Mouse (Mus musculus) hindbrain, postnatal 0 days (tissue): ENCODE measurements around the gene Nrxn3. TPM values are rescaled to one million over a fixed set of nuclear protein-coding genes. Genes with fewer than 3 reads are reported as not detected.

ENCODE experiments used
- ATAC-seq: fragments of 200-750 bp; cut with Nextera tagmentation; 2 replicates; pipeline ENCODE4 v1.8.0; 2017; ENCODE audit warnings: mild to moderate bottlenecking, moderate TSS enrichment, moderate library complexity
- DNase-seq: peaks from one replicate; pipeline ENCODE4 v3.0.0-alpha.2; 2015; ENCODE audit warnings: low spot score
- H3K27ac ChIP-seq: fragments of 300-500 bp; sonication (generic); 2 replicates; pipeline ENCODE4 v1.5.1; 2014; ENCODE audit warnings: mild to moderate bottlenecking
- H3K27me3 ChIP-seq: fragments of 300-500 bp; sonication (generic); 2 replicates; pipeline ENCODE4 v1.6.1; 2014; ENCODE audit warnings: low read length, mixed read lengths; ENCODE audit not compliant: insufficient read depth
- H3K36me3 ChIP-seq: fragments of 300-500 bp; sonication (generic); 2 replicates; pipeline ENCODE4 v1.6.1; 2014; ENCODE audit warnings: low read length, mixed read lengths; ENCODE audit not compliant: insufficient read depth
- H3K4me1 ChIP-seq: fragments of 300-500 bp; sonication (generic); 2 replicates; pipeline ENCODE4 v1.6.1; 2014; ENCODE audit warnings: antibody characterized with exemption, low read length, mixed read lengths; ENCODE audit not compliant: insufficient read depth
- H3K4me2 ChIP-seq: fragments of 300-500 bp; sonication (generic); 2 replicates; pipeline ENCODE4 v1.6.1; 2014; ENCODE audit warnings: low read depth, mild to moderate bottlenecking, low read length, moderate library complexity, mixed read lengths
- H3K4me3 ChIP-seq: fragments of 300-500 bp; sonication (generic); 2 replicates; pipeline ENCODE4 v1.5.1; 2014; ENCODE audit warnings: low read length
- H3K9ac ChIP-seq: fragments of 300-500 bp; sonication (generic); replicated peaks from 2 replicates; pipeline ENCODE4 v1.6.1; 2014; ENCODE audit warnings: mild to moderate bottlenecking, low read length, moderate library complexity, mixed read lengths
- H3K9me3 ChIP-seq: fragments of 300-500 bp; sonication (generic); 2 replicates; pipeline ENCODE4 v1.6.1; 2016; ENCODE audit warnings: low read length, mixed read lengths
- CTCF ChIP-seq: IDR thresholded peaks from 2 replicates; pipeline ENCODE4 v1.5.1; 2016; ENCODE audit warnings: antibody characterized with exemption, control low read depth, low read depth
- WGBS: fragments of 180-500 bp; shearing (Covaris S2); extraction: QIAGEN DNeasy Blood & Tissue Kit; methylation state at CpG from one replicate; pipeline ENCODE4 v1.1.7; 2014; 5-methylcytosine and 5-hydroxymethylcytosine counted together
- polyA plus RNA-seq: library from polyadenylated mRNA; unstranded; fragments of >200 nt; fragmentation: Nextera tagmentation; extraction: Ambion mirVana; gene quantifications from 2 replicates; pipeline ENCODE4 v1.2.1, GENCODE M21; 2015
- total RNA-seq: library from RNA; depleted of rRNA; stranded (reverse); fragments of >200 nt; gene quantifications from 2 replicates; pipeline ENCODE4 v1.2.3, GENCODE M21; 2014; rRNA removed

The Nrxn3 gene
- total RNA-seq (100 and 103 TPM in 2 replicates), polyA plus RNA-seq (82.3 and 87.8 TPM in 2 replicates)

- Histone ChIP-seq H3K4me2 (peak within 1 kb of the TSS; percentile 65), H3K9me3 (no peaks in the 10 kb centered on the region), H3K4me3 (peak within 1 kb of the TSS; percentile 43), H3K27me3 (no peaks in the 10 kb centered on the region), H3K4me1 (no peaks in the 10 kb centered on the region), H3K9ac (peak within 1 kb of the TSS; percentile 18; the same call in 1 of the 2 replicates), H3K36me3 (no peaks in the 10 kb centered on the region), H3K27ac (no peak within 1 kb of the TSS)
- ATAC-seq (peak; percentile 93), DNase-seq (peak; percentile 89)
- TF ChIP-seq CTCF: no peak
- WGBS: under 1% methylated on average over 9 of the region's 9 CpGs
Measured at GRCm38 (mm10) chr12:88722691-88723070, at the start of gene Nrxn3. Gene Nrxn3 (plus strand): TSS chr12:88722876.

GRCm38 (mm10) chr12:88704159-88704846, 18.4 kb upstream of the Nrxn3 start:
- TF ChIP-seq CTCF: no peak
- 29% methylated on average over 10 of the region's 10 CpGs for WGBS
- no peaks in the 10 kb centered on the region for H3K4me1 ChIP-seq
- H3K9ac ChIP-seq: no peak overlapping the region
- ATAC-seq: peak; percentile 56; the same call in 1 of the 2 replicates
- no peak overlapping the region for H3K27ac ChIP-seq
- H3K9me3 ChIP-seq: no peaks in the 10 kb centered on the region
- peak; percentile 53 for DNase-seq
- H3K4me3 ChIP-seq: no peak overlapping the region
- H3K36me3 ChIP-seq: no peaks in the 10 kb centered on the region
- H3K27me3 ChIP-seq: no peaks in the 10 kb centered on the region
- no peak overlapping the region for H3K4me2 ChIP-seq

GRCm38 (mm10) chr12:88705959-88706358, 16.7 kb upstream of the Nrxn3 start:
- peak; percentile 37 for TF ChIP-seq CTCF
- H3K9ac ChIP-seq: no peak overlapping the region
- no peak overlapping the region for H3K4me3 ChIP-seq
- DNase-seq (no peak), ATAC-seq (no peak)
- 73% methylated on average over 3 of the region's 3 CpGs for WGBS
- no peak overlapping the region for H3K4me2 ChIP-seq
- H3K27ac ChIP-seq: no peak overlapping the region
- no peaks in the 10 kb centered on the region for H3K9me3 ChIP-seq
- no peaks in the 10 kb centered on the region for H3K27me3 ChIP-seq
- no peaks in the 10 kb centered on the region for H3K36me3 ChIP-seq
- no peaks in the 10 kb centered on the region for H3K4me1 ChIP-seq

DNA sequence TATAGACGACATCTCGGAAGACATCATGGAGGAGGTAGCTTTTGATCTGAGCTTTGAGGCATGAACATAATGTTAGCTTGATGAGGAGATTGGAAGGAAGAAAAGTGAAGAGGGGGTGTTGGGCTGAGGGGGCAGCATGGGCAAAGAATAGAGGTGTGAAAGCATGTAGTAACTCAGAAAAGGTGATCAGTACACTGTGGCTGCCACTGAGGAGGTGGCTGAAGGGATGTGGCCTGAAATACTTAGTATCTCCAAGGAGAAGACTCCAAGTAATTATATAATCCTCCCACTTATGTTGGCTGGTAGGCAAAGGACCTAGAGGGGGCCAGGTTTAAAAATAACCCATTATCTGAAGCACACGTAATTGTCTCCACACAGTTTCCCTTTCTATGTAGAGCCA, 14.9 kb upstream of the Nrxn3 start:
- no peaks in the 10 kb centered on the region for H3K27me3 ChIP-seq
- H3K9me3 ChIP-seq: no peaks in the 10 kb centered on the region
- WGBS: 95% methylated on average over 3 of the region's 3 CpGs
- H3K27ac ChIP-seq: no peak overlapping the region
- H3K9ac ChIP-seq: no peak overlapping the region
- no peaks in the 10 kb centered on the region for H3K4me1 ChIP-seq
- H3K36me3 ChIP-seq: no peaks in the 10 kb centered on the region
- ATAC-seq (no peak), DNase-seq (no peak)
- H3K4me2 ChIP-seq: no peak overlapping the region
- TF ChIP-seq CTCF: no peak
- no peak overlapping the region for H3K4me3 ChIP-seq

- peak; percentile 81; the same call in 1 of the 2 replicates for ATAC-seq
- Histone ChIP-seq H3K9me3 (no peaks in the 10 kb centered on the region), H3K27me3 (no peaks in the 10 kb centered on the region), H3K4me3 (no peak overlapping the region), H3K36me3 (no peaks in the 10 kb centered on the region), H3K4me1 (no peaks in the 10 kb centered on the region), H3K27ac (no peak overlapping the region), H3K9ac (no peak overlapping the region), H3K4me2 (no peak overlapping the region)
- DNase-seq: peak; percentile 82
- peak; percentile 74 for TF ChIP-seq CTCF
- 8% methylated on average over 11 of the region's 11 CpGs for WGBS
Measured at GRCm38 (mm10) chr12:88709223-88709622, 13.5 kb upstream of the Nrxn3 start.

GRCm38 (mm10) chr12:88713456-88713855, 9.2 kb upstream of the Nrxn3 start:
- no peak for TF ChIP-seq CTCF
- no peak overlapping the region for H3K9ac ChIP-seq
- DNase-seq (no peak), ATAC-seq (no peak)
- no peaks in the 10 kb centered on the region for H3K36me3 ChIP-seq
- 65% methylated on average over 4 of the region's 4 CpGs for WGBS
- H3K27ac ChIP-seq: no peak overlapping the region
- H3K4me3 ChIP-seq: no peak overlapping the region
- H3K4me2 ChIP-seq: no peak overlapping the region
- no peaks in the 10 kb centered on the region for H3K9me3 ChIP-seq
- no peaks in the 10 kb centered on the region for H3K4me1 ChIP-seq
- no peaks in the 10 kb centered on the region for H3K27me3 ChIP-seq

- no peak for TF ChIP-seq CTCF
- H3K9ac ChIP-seq: no peak overlapping the region
- H3K27ac ChIP-seq: no peak overlapping the region
- ATAC-seq: peak; percentile 7; the same call in 1 of the 2 replicates
- WGBS: 46% methylated on average over 3 of the region's 3 CpGs
- no peaks in the 10 kb centered on the region for H3K36me3 ChIP-seq
- H3K9me3 ChIP-seq: no peaks in the 10 kb centered on the region
- no peaks in the 10 kb centered on the region for H3K27me3 ChIP-seq
- peak overlapping the region; percentile 65 for H3K4me2 ChIP-seq
- no peaks in the 10 kb centered on the region for H3K4me1 ChIP-seq
- no peak for DNase-seq
- peak overlapping the region; percentile 43 for H3K4me3 ChIP-seq
Measured at GRCm38 (mm10) chr12:88722031-88722690, 515 bp upstream of the Nrxn3 start.
